Mouse (Mus musculus) lung, adult 2 months (tissue): ENCODE results near the gene Gm20388. TPM values are rescaled to one million over a fixed set of nuclear protein-coding genes. Genes with fewer than 3 reads are reported as not detected.
"Not testable (repeated sequence)": the region's sequence is repeated elsewhere in the genome, so short reads cannot be mapped to it uniquely, and the experiment has no call there.

ENCODE experiments used
- DNase-seq: peaks from one replicate; pipeline ENCODE4 v3.0.0; 2022
- H3K4me1 ChIP-seq: fragments of 200-500 bp; 2 replicates; pipeline ENCODE4 v1.6.1; 2011; ENCODE audit warnings: low read length; ENCODE audit not compliant: control insufficient read depth, insufficient read depth
- H3K4me3 ChIP-seq: fragments of 200-500 bp; replicated peaks from 2 replicates; pipeline ENCODE3; 2011; ENCODE audit warnings: low read depth, mild to moderate bottlenecking, control low read depth, low read length; ENCODE audit errors: extremely low read depth
- CTCF ChIP-seq: fragments of 200-500 bp; IDR thresholded peaks from 2 replicates; pipeline ENCODE4 v1.5.1; 2011; ENCODE audit warnings: mild to moderate bottlenecking, low read length, control low read depth; ENCODE audit not compliant: insufficient read depth
- POLR2A ChIP-seq: fragments of 200-500 bp; IDR thresholded peaks from 2 replicates; pipeline ENCODE4 v1.6.1; 2011; ENCODE audit warnings: low read depth, mild to moderate bottlenecking, control low read depth, low read length, borderline replicate concordance; ENCODE audit errors: extremely low read depth
- WGBS: fragments of 180-500 bp; shearing (Covaris S2); methylation state at CpG from one replicate; pipeline ENCODE4 v1.1.7; 2018; 5-methylcytosine and 5-hydroxymethylcytosine counted together
- polyA plus RNA-seq: library from polyadenylated mRNA; depleted of rRNA; stranded (reverse); fragments of >200 nt; gene quantifications from 2 replicates; pipeline ENCODE4 v1.2.3, GENCODE M21; 2012

Gm20388 gene
- polyA plus RNA-seq, 1 experiment = 67.8 TPM

- no peak overlapping the region for H3K4me3 ChIP-seq
- TF ChIP-seq CTCF = no peak
- no peak for TF ChIP-seq POLR2A
- WGBS = 94% methylated on average over 23 of the region's 23 CpGs
- DNase-seq = no peak
- H3K4me1 ChIP-seq = no peaks in the 10 kb centered on the region
Observed at GRCm38 (mm10) chr8:123428939-123429721, 3518.5 kb downstream of the Gm20388 start.

GRCm38 (mm10) chr8:123429722-123430013, 3519.0 kb downstream of the Gm20388 start:
- H3K4me3 ChIP-seq, DNase-seq, H3K4me1 ChIP-seq: not testable (repeated sequence)
- WGBS = 96% methylated on average over 15 of the region's 15 CpGs

GRCm38 (mm10) chr8:123430936-123431335, 3520.3 kb downstream of the Gm20388 start:
- not testable (repeated sequence) for H3K4me3 ChIP-seq, DNase-seq, H3K4me1 ChIP-seq
- 89% methylated on average over 8 of the region's 8 CpGs for WGBS

GRCm38 (mm10) chr8:123431616-123432365, 3521.2 kb downstream of the Gm20388 start:
- WGBS = 94% methylated on average over 25 of the region's 25 CpGs
- H3K4me1 ChIP-seq = no peaks in the 10 kb centered on the region

GRCm38 (mm10) chr8:123432381-123432780, 3521.7 kb downstream of the Gm20388 start:
- H3K4me1 ChIP-seq = no peaks in the 10 kb centered on the region
- DNase-seq = no peak
- TF ChIP-seq CTCF (no peak), POLR2A (no peak)
- WGBS = 95% methylated on average over 16 of the region's 16 CpGs
- H3K4me3 ChIP-seq = no peak overlapping the region

More at GRCm38 (mm10) chr8:123431616-123432365, 3521.2 kb downstream of the Gm20388 start:
- no peak overlapping the region for H3K4me3 ChIP-seq
- DNase-seq = no peak
- TF ChIP-seq POLR2A = no peak
- no peak for TF ChIP-seq CTCF

GRCm38 (mm10) chr8:123433241-123433974, 3522.8 kb downstream of the Gm20388 start:
- 96% methylated on average over 47 of the region's 47 CpGs for WGBS
- H3K4me3 ChIP-seq, DNase-seq, H3K4me1 ChIP-seq: not testable (repeated sequence)

- Histone ChIP-seq H3K4me1 (peaks cover 3% of the 10 kb centered on the region; the same call in 1 of the 2 replicates), H3K4me3 (no peak overlapping the region)
- TF ChIP-seq CTCF = no peak
- no peak for TF ChIP-seq POLR2A
- no peak for DNase-seq
- 88% methylated on average over 2 of the region's 2 CpGs for WGBS
Observed at GRCm38 (mm10) chr8:123441788-123442187, 3531.1 kb downstream of the Gm20388 start.

GRCm38 (mm10) chr8:123442351-123442750, 3531.7 kb downstream of the Gm20388 start:
- no peak for DNase-seq
- no peak overlapping the region for H3K4me3 ChIP-seq
- WGBS = 81% methylated on average over 5 of the region's 5 CpGs
- TF ChIP-seq POLR2A (no peak), CTCF (no peak)
- peaks cover 3% of the 10 kb centered on the region; the same call in 1 of the 2 replicates for H3K4me1 ChIP-seq

- DNase-seq = peak; percentile 94
- Histone ChIP-seq H3K4me3 (peak overlapping the region; percentile 74), H3K4me1 (peaks cover 3% of the 10 kb centered on the region; the same call in 1 of the 2 replicates)
- under 1% methylated on average over 41 of the region's 41 CpGs for WGBS
- TF ChIP-seq POLR2A (peak; percentile 28; the same call in 1 of the 2 replicates), CTCF (peak; percentile 73)
Observed at GRCm38 (mm10) chr8:123442871-123443575, 3532.4 kb downstream of the Gm20388 start.
